Mouse (Mus musculus): ENCODE results near the gene Dcxr.
"Not testable (repeated sequence)": the region's sequence is repeated elsewhere in the genome, so short reads cannot be mapped to it uniquely, and the experiment has no call there.

Dcxr gene

DNA sequence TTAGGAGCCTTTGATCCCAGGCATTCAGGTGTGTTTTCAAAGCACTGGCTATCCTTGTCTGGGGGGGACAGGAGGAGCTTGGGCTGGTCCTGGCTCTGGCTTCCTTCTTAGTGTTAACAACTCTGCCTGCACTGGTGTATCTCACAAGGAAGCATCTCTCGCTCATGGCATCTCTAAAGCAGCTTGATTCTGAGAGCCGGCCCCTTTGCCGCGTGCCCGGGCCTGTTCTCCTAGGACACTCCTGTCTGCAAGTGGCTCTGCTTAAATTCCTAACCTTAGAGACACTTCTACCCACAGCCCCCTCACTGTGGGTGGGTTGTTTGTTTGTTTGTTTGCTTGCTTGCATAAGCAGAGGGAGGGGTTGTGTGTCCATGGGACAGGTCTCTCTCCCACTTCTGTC, 19.1 kb downstream of the Dcxr start:
- DNase-seq (ENCODE audit: low read depth), result no peak

DNA sequence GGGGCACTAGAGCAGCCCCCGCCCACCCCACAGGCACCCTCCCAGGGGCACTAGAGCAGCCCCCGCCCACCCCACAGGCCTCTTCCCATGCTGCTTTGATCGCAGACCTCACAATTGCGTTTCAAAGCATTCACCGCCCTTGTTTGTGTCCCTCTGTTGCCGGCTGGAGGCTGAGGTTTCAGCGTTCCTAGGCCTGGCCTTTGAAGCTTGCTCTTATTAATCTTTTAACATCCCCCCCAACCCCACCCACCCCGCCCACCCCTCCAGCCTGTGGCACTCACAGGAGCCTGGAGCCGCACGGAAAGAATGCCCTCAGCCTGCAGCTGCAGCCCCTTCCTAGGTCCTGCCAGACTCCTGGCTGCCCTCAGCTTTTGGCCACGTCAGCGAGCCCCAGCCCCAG, 19.9 kb downstream of the Dcxr start:
- DNase-seq (ENCODE audit: low read depth), result no peak

DNA sequence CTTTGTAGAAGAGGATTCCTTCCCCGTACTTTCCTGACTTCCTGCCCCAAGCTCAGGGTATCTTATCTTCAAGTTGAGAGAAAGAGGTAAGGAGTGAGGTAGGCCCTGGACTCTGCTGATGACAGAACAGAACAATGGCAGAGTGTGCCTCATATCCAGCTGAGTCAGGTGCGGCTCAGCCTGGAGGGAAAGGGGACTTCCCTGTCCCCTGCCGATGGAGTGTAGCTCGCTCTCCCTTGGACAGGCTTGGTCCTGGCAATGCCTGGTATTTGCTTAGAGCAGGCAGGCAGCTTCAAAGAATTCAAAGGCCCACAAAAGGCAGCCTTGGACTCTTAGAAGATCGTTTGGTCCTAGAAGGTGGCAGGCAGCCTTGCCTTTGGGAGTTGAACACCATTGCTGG, 21.0 kb downstream of the Dcxr start:
- DNase-seq (ENCODE audit: low read depth), result no peak

DNA sequence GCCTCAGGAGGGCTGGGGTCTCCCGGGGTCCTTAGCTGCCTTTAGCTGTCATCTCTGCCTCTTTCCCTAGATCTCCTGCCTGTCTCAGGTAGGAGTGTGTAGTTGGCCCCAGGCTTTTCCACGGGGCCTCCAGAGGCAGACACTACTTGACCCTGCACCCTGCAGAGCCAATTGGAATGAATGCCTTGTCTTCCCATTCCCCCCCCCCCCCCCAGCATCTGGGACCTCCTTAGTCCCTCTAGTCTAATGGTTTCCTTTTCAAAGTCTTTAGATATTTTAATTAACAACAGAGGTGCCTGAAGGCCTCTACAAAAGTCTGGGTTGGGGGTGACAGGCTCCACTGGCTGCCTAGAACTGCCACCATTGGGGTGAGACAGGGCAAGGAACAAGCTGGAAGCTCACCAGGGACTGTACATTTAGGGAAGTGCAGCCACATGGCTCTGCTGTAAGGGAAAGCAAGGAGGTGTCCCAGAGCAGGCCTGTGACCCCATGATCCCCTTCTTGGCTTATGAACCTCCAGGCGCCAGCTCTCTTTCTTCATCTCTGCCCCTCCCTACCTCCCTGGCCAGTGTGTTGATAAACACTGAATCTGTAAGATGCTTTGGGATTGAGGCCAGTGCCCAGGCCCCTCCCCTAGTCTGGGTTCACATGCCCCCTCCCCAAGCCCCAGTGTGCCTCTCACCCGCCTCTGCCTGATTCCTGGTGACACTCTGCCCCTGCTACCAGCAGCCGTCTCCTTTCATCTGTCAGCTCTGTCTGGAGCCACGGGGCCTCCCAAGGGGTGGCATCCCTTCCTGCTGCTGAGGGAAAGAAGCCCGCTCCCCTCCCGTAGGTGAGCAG, 22.4 kb downstream of the Dcxr start:
- DNase-seq (ENCODE audit: low read depth), result no peak

DNA sequence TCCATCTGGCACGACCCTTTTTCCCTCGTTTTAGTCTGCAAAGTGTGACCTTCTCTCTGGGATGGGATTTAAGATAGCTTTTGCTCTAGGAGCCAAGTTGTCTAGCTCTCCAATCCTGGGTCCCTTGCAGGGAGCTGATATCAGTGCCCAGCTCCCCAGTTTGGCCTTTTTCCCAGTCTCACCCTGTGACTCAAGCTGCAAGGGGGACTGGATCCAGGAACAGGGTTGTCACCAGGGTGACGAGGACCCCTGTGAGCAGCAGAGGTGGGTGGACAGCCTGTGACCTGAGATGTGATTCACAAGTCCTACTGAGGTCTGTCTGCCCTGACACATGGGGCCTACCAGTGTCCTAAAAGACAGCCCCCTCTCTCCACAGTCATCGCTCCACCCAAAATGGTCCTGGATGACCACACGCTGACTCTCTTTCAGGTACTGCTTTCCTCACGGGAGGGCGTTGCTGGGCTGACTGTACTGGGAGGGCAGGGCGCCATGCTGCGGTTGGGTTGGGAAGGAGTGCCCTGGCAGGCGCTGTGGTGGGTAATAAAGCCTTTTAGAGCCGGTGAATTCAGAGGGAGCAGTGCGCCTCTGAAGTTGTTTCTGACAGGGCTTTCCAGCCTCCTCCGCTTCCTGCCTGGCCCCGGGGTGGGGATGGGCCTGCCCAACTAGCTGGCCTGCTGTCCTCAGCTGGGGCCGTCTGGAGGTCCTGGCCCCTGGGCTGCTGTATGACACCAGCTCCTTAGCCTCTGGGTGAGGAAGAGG, 23.2 kb downstream of the Dcxr start:
- no peak for DNase-seq (ENCODE audit: low read depth)

DNA sequence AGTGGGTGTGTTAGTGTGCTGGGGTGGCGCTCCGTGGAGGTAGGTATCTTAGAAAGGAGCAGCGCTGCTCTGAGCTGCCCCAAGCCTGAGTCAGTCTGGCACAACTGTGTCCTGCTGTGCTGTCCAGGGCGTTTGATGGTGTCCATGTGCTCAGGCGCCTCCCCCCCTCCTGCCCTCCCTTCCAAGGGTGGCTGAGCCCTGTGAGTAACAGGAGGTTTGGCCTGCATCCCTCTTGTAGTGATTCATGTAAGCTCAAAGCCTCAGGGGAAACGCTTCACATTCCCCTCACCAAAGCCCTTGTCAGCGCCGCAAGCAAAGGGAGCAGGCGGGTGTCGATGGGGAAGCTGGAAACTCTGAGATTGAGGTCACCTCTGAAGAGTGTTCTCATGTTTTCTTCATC, 29.3 kb downstream of the Dcxr start:
- DNase-seq (ENCODE audit: low read depth), result no peak

DNA sequence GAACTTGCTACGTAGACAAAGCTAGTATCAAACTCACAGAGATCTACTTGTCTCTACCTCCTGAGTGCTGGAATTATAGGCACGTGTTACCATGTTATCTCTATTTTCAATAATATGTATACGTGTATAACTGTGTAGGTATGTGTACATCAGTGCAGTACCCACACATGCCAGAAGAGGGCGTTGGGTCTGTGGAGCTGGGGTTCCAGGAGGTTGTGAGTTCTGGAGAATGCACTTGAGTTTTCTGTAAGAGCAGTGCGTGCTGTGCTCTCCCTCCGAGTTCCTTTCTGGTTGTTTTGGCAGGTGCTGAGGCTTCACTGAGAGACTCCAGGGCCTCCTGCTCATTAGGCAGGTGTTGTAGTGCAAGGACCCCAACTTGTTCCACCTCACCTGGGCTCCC, 30.5 kb downstream of the Dcxr start:
- no peak for DNase-seq (ENCODE audit: low read depth)

DNA sequence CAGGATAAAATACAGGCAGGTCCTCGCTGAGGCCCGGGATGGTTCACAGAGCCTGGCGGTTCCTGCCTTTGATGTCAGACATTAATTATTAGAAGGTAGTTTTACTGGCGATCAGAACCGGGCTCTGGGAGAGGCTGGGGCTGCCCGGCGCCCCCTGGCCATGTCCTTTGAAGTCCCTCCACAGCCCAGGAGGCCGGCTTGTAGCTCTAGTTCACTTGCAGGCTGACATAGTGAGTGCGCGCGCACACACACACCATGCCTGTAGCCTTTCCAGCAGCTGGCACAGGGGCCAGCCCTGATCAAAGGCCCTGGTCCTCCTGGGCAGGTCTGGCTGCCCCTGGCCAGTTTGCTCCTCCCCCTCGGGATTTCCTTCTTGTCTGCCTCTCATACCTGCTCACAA, 31.4 kb downstream of the Dcxr start:
- DNase-seq (ENCODE audit: low read depth), result no peak

DNA sequence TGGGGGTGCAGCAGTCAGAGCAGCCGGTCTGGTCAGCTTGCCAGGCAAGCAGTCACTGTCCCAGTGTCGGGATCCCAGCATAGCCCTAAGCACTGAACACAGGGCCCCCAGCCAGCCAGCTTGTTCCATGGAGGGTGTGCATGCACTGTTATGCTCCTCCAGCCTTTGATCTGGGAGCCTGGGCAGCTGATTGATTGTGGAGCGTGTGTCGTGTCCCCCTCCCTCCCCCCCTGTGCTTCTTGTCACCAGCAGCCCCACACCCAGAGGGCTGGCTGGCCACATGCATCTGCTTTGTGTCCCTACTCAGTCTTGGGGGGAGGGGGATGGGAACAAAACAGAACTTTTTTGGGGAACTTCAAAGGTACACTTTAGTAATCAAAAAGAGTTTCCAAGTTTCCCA, 31.9 kb downstream of the Dcxr start:
- DNase-seq (ENCODE audit: low read depth), result no peak

DNA sequence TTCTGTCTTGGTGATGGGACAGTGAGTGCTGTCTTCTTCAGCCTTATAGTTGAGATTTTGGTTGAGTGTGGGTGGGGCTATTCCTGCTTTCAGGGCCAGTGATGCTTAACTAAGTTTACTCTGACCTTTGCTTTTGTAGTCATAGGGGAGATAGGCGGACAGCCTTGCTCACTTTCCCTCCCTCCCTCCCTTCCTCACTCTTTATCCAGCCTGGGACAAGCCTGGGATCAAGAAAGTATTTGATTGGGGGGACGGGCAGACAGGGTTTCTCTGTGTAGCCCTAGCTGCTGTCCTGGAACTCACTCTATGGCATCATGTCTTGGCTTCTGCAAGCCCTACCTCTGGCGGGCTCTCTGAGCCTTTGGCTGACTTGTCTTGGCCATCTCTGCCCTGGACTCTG, 33.6 kb downstream of the Dcxr start:
- no peak for DNase-seq (ENCODE audit: low read depth)

DNA sequence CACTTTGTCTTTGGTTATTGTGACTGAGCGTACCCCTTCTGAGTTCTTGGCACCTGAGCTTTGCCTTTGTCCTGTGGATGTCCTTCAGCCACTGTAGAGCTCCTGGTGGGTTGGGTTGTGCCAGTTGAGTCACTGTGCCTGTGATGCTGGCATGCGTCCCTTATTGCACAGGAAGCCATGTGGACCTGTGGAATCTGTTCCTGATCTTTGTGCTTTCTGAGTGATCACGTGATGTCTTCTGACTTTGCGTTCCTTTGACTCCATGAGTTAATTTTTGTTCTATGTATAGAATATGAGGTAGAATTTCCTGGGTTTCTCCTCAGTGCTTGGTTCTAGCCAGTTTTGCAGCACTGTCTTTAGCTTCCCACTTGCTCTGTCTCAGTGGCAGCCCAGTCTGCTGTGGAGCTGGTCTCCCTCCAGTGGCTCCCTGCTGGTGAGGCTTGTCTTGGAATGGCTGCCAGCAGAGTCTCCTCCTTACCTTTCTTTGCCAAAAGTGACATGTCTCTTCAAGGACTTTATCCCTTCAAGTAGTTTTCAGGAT, 34.5 kb downstream of the Dcxr start:
- no peak for DNase-seq (ENCODE audit: low read depth)

DNA sequence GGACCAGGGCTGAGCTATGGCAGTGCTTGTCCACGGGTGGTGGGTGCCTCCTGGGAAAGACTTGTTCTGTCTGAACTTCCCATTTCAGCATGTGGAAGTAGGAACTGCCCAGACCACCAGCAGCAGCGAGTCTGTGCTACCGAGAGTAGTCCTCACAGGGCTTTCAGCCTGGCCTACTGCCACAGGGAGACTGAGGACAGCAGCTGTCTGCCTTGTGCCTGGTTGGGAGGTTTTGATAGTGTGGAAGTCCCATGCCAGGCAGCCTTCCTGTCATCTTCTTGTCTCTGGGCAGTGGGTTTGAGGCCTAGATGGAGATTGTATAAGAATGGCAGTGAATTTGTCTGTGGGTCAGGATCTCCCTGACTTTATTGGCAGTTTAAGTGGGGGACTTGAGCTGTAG, 37.7 kb downstream of the Dcxr start:
- no peak for DNase-seq (ENCODE audit: low read depth)

DNA sequence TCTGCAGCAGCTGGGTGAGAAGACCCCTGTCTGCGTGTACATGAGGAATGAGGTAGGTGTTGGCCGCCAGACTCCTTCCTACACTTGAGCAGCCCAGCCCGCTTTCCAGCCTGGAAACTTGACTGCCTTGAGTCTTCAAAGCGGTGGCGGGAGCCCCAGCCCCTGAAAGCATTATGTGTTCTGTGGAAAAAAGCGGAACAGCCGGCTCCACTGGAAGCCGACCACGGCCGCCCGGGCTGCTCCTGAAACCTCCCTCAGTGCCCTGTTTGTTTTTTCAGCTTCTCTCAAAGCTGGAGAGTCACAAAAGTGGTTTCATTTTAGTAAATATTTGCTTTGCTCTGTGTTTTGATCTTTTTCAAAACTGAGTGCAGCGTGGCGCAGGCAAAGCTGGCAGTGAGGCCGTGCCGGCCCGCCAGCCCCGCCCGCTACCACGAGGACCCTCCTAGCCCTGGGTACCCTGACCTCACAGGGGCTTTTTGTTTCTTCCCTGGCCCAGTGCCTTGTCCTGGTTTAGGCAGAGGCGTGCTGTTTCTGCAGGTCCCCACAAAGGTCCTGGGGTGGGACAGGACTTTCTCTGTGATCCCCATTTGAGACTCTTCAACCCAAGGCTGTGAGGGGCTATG, 40.3 kb downstream of the Dcxr start:
- DNase-seq (ENCODE audit: low read depth), result no peak

DNA sequence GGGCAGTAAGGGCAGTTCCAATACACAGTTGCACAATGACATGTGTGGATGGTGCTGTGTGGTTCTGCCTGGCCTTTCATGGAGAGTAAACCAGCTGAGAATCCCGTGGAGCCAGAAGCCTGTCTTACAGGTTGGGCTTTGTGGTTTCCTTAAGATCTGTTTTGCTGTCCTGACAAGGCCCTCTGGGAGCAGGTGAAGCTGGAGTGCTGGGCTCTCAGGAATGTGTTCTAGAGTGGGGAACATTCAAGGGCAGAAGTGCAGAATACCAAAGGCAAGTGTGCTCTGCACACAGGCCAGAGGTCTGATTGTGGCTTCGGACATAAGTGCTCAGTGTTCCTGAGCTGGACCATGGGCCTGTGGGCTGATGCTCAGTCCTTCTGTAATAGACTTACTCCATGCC, 42.4 kb downstream of the Dcxr start:
- DNase-seq (ENCODE audit: low read depth), result no peak

DNA sequence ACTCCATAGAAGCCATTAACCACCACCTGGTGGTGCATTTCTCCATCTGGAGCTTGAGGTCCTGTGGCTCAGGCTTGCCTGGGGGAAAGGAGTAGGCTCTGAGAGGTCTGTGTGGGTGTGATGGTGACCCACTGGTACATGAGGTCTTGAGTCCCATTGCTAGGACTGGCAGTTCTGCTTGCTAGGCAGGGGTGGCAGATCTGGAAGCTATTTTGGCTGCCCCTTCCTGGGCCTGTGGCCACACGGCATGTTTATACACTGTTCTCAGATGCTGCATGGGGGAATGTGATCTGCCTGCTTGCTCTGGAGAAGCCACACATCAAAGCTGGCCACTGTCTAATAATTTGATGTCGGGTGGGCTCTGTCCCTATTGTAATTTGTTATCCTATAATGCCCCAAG, 43.0 kb downstream of the Dcxr start:
- no peak for DNase-seq (ENCODE audit: low read depth)

DNA sequence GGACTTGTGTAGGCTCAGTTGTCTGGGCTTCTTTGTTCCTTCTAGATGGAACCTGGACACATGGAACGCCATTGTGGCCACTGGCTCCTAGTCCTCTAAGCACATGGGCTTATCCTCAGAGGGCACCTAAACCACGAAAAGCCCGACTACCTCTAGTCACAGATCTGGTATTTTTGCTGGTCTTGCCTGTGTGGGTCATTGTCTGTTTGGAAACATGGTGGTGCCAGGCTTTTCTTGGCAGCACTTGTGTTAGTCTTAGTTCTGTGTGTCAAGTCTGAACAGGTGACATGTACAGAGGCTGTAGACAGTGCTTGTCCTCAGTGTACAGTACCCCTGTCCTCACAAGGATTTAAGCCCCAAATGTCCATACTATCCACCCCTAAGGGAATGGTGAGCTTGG, 43.5 kb downstream of the Dcxr start:
- DNase-seq (ENCODE audit: low read depth), result no peak

DNA sequence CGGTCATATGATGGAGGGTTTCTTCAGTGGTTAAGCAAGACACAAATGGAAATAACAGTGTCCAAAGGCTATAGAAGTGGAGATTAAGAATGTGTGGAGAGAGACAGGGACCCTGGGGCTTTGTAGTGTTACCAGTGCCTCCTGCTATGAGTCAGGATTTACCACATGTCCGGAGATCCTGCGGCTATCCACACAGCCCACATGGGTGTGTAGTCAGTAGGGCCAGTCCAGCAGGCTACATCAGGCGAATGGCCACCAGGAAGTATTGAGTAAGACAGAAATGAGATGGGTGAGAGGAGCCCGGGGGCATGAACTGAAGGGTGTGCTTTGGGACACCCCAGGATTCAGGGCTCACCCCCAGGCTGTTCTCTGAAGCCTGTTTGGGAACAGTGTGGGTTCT, 44.4 kb downstream of the Dcxr start:
- no peak for DNase-seq (ENCODE audit: low read depth)

DNA sequence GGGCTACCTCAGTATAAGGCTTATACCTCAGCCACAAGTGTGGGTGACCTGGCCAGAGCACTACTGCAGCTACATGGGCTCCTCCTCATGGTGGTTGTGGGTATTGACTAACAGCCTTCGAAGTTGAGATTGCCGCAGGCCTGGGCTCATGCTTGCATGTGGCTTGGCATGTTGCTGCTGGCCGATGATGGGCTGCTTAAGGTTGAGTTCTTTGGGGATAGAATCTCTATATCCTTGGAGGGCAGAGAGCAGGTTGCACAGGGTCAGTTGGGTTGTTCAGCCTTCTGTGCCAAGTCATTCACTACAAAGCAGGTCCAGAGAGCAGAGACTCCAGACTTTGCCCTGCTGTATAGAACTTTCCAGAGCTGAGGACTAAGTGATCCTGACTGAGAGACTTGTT, 47.2 kb downstream of the Dcxr start:
- peak; percentile 37 for DNase-seq (ENCODE audit: low read depth)

DNA sequence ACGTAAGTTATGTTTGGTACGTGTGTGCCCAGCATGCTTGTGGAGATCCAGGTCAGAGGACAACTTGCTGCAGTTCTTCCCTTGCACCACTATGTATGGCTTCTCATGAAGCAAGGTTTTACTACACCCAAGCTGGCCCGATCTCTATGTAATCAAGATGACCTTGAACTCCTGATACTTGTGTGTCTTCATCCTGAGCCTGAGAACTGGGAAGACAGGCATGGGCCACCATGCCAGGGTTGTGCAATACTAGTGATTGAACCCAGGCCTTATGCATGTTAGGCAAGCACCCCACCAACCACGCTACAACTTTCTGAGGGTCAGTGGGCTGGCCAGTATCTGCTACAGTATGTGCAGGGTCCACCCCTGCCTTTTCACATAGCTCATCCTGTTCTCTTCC, 50.1 kb downstream of the Dcxr start:
- DNase-seq (ENCODE audit: low read depth), result no peak

DNA sequence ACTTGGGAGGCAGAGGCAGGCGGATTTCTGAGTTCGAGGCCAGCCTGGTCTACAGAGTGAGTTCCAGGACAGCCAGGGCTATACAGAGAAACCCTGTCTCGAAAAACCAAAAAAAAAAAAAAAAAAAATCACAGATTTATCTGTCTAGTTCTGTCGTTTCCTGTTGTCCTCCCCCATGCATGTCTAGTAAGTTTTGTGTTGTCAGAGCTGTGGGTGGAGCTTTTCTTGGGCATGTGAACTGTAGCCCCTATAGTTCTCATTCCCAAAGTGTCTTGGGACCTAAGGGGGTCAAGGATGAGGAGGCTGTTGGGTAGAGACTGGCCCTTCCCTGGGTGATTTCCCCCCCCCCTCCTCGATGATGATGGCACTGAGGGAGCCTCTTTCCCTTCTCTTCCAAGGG, 51.2 kb downstream of the Dcxr start:
- not testable (repeated sequence) for DNase-seq (ENCODE audit: low read depth)
